Comparison of ENCODE assay signal across 8 mouse cellular contexts in the genomic region with DNA sequence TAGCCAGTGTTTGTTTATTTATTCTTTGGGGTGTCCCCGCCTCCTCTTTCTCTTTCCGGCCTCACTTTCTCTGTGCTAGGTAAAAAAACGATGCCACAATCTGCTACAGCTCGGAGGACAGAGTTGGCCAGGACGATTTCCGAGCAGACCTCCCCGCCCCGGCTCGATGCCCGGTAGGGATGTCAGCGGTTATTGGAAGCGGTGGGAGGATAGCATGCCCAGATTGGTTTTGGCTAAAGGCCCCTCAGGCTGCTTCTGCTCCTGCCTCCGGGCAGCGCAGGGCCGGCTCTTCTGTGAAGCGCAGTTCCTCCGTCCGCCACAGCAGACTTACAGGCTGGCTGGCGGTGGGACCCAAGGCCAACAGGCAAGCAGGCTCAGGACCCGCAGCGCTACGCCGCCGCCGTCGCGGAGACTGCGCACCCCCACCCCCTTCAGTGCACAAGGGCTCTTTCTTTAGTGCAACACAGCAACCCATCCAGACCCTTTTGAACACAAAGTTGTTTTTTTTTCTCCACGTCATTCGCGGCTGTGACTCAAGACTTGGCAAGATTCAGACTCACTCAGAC. TPM values are rescaled to one million over a fixed set of nuclear protein-coding genes. Genes with fewer than 3 reads are reported as not detected.
DNase-seq lines count a peak whose midpoint lies in the region; ATAC-seq and TF ChIP-seq lines count a peak whose summit lies in the region.

TSS of gene Gfra1 (minus strand) at position 414 of the 566 bp plus-strand sequence.

- peak within 1 kb of the TSS; percentile 6; the same call in 1 of the 2 replicates for H3K27ac ChIP-seq in embryonic facial prominence, embryonic 12.5 days
- H3K27ac ChIP-seq in intestine, postnatal 0 days (ENCODE audit: low read depth, low read length), result no peak within 1 kb of the TSS
- peak within 1 kb of the TSS; percentile 67 for H3K27ac ChIP-seq in midbrain, embryonic 11.5 days (ENCODE audit: low read depth, low read length)
- peak within 1 kb of the TSS; percentile 35; the same call in 1 of the 2 replicates for H3K27ac ChIP-seq in stomach, postnatal 0 days (replicated peaks)

- H3K27me3 ChIP-seq in embryonic facial prominence, embryonic 12.5 days, result peaks cover 43% of the 10 kb centered on the region
- peaks cover 56% of the 10 kb centered on the region for H3K27me3 ChIP-seq in intestine, postnatal 0 days (replicated peaks; ENCODE audit: control insufficient read depth, insufficient read depth, low read length)
- peaks cover 22% of the 10 kb centered on the region for H3K27me3 ChIP-seq in midbrain, embryonic 11.5 days (ENCODE audit: control insufficient read depth, insufficient read depth, low read length)
- no peaks in the 10 kb centered on the region for H3K27me3 ChIP-seq in stomach, postnatal 0 days (ENCODE audit: control insufficient read depth, insufficient read depth, low read length)

- TF ChIP-seq CTCF in intestine, postnatal 0 days (IDR thresholded peaks at IDR 0.05; ENCODE audit: low read depth), result peak; percentile 36
- TF ChIP-seq CTCF in stomach, postnatal 0 days (IDR thresholded peaks at IDR 0.05; ENCODE audit: low read depth), result peak; percentile 48

- H3K36me3 ChIP-seq in embryonic facial prominence, embryonic 12.5 days, result no peaks in the 10 kb centered on the region
- H3K36me3 ChIP-seq in intestine, postnatal 0 days (ENCODE audit: control insufficient read depth, insufficient read depth), result no peaks in the 10 kb centered on the region
- no peaks in the 10 kb centered on the region for H3K36me3 ChIP-seq in midbrain, embryonic 11.5 days (ENCODE audit: control insufficient read depth, insufficient read depth, low read length)
- H3K36me3 ChIP-seq in stomach, postnatal 0 days (ENCODE audit: control insufficient read depth, insufficient read depth, low read length), result no peaks in the 10 kb centered on the region

- H3K4me3 ChIP-seq in embryonic facial prominence, embryonic 12.5 days, result peak within 1 kb of the TSS; percentile 49
- H3K4me3 ChIP-seq in intestine, postnatal 0 days (ENCODE audit: low read depth, low read length), result peak within 1 kb of the TSS; percentile 50
- H3K4me3 ChIP-seq in midbrain, embryonic 11.5 days (ENCODE audit: low read depth, low read length), result peak within 1 kb of the TSS; percentile 51
- peak within 1 kb of the TSS; percentile 55 for H3K4me3 ChIP-seq in stomach, postnatal 0 days (ENCODE audit: low read depth, low read length)

- H3K9me3 ChIP-seq in embryonic facial prominence, embryonic 12.5 days, result no peaks in the 10 kb centered on the region
- no peaks in the 10 kb centered on the region for H3K9me3 ChIP-seq in intestine, postnatal 0 days (ENCODE audit: control insufficient read depth)
- H3K9me3 ChIP-seq in midbrain, embryonic 11.5 days (ENCODE audit: control insufficient read depth, low read length), result no peaks in the 10 kb centered on the region
- H3K9me3 ChIP-seq in stomach, postnatal 0 days (ENCODE audit: control insufficient read depth, low read length), result no peaks in the 10 kb centered on the region

- intact Hi-C loops in left cerebral cortex, postnatal 4 days (cut with DNase I), result loop anchor here (10.0 kb wide), 1 partner anchor 231 kb away; no protein-coding TSS in a partner anchor

- H3K4me1 ChIP-seq in embryonic facial prominence, embryonic 12.5 days, result peaks cover 57% of the 10 kb centered on the region
- H3K4me1 ChIP-seq in intestine, postnatal 0 days (replicated peaks; ENCODE audit: control insufficient read depth, insufficient read depth, low read length), result no peaks in the 10 kb centered on the region; the same call in 1 of the 2 replicates
- H3K4me1 ChIP-seq in midbrain, embryonic 11.5 days (ENCODE audit: control insufficient read depth, insufficient read depth, low read length), result peaks cover 9% of the 10 kb centered on the region
- peaks cover 4% of the 10 kb centered on the region for H3K4me1 ChIP-seq in stomach, postnatal 0 days (replicated peaks; ENCODE audit: control insufficient read depth, insufficient read depth)

- under 1% methylated on average over 31 of the region's 31 CpGs for WGBS in embryonic facial prominence, embryonic 12.5 days
- WGBS in intestine, postnatal 0 days, result under 1% methylated on average over 31 of the region's 31 CpGs
- under 1% methylated on average over 31 of the region's 31 CpGs for WGBS in midbrain, embryonic 11.5 days
- under 1% methylated on average over 31 of the region's 31 CpGs for WGBS in stomach, postnatal 0 days

- TF ChIP-seq EP300 in stomach, postnatal 0 days (optimal IDR thresholded peaks at IDR 0.05), result no peak

- ATAC-seq in embryonic facial prominence, embryonic 12.5 days (ENCODE audit: insufficient number of reproducible peaks, insufficient read depth, low FRiP score, low TSS enrichment), result peak; percentile 43; the same call in 1 of the 2 replicates
- ATAC-seq in intestine, postnatal 0 days, result no peak
- ATAC-seq in midbrain, embryonic 11.5 days (ENCODE audit: low FRiP score), result peak; percentile 68
- peak; percentile 59 for ATAC-seq in stomach, postnatal 0 days (ENCODE audit: low FRiP score, low TSS enrichment)

- DNase-seq in ovary, postnatal 36 days (ENCODE audit: low spot score), result peak; percentile 56
- DNase-seq in ovary, postnatal 10 days (ENCODE audit: low spot score), result no peak
- peak; percentile 37 to 46 for DNase-seq in heart, adult 18-20 months
- DNase-seq in left cerebral cortex, postnatal 4 days, result peak; percentile 80
- peak; percentile 97 for DNase-seq in midbrain, embryonic 11.5 days (ENCODE audit: low spot score, missing footprints)
- DNase-seq in stomach, postnatal 0 days (ENCODE audit: low spot score), result peak; percentile 65

- peak within 1 kb of the TSS; percentile 93 for H3K4me2 ChIP-seq in embryonic facial prominence, embryonic 12.5 days (replicated peaks)
- peak within 1 kb of the TSS; percentile 89 for H3K4me2 ChIP-seq in intestine, postnatal 0 days (replicated peaks; ENCODE audit: low read depth)
- peak within 1 kb of the TSS; percentile 86 for H3K4me2 ChIP-seq in midbrain, embryonic 11.5 days
- peak within 1 kb of the TSS; percentile 94 for H3K4me2 ChIP-seq in stomach, postnatal 0 days (replicated peaks; ENCODE audit: low read depth)

- H3K9ac ChIP-seq in embryonic facial prominence, embryonic 12.5 days, result peak within 1 kb of the TSS; percentile 44
- H3K9ac ChIP-seq in intestine, postnatal 0 days (ENCODE audit: low read depth, low read length), result 0 out of 2 replicates have a peak within 1 kb of the TSS, but pooled peaks have one; percentile 1
- peak within 1 kb of the TSS; percentile 61 for H3K9ac ChIP-seq in midbrain, embryonic 11.5 days (ENCODE audit: low read length)
- H3K9ac ChIP-seq in stomach, postnatal 0 days (ENCODE audit: low read length), result peak within 1 kb of the TSS; percentile 47

RNA-seq across cellular contexts. Expression of gene Gfra1, which starts in this region (rescaled TPM):
- polyA plus RNA-seq in embryonic facial prominence, embryonic 12.5 days (2016; fragmentation: Nextera tagmentation; extraction: Ambion mirVana), result 24.1 and 26.2 TPM in 2 replicates
- 1 to 10 TPM; 4.9 TPM for total RNA-seq in heart, adult 18-20 months (2021)
- 4.9 TPM in 2 replicates for polyA plus RNA-seq in intestine, postnatal 0 days (2015; fragmentation: Nextera tagmentation; extraction: Ambion mirVana)
- 10 to 100 TPM; 13.9 to 24.5 TPM for total RNA-seq in left cerebral cortex, postnatal 4 days (2021)
- 26.7 and 28.5 TPM in 2 replicates for polyA plus RNA-seq in midbrain, embryonic 11.5 days (2014; fragmentation: Nextera tagmentation; extraction: Ambion mirVana)
- polyA plus RNA-seq in stomach, postnatal 0 days (2015; fragmentation: Nextera tagmentation; extraction: Ambion mirVana), result 7.7 and 9.1 TPM in 2 replicates

Comparison
In these comparisons a context has a peak if more than half of its experiments do, and no peak if none do; other contexts are left out.
1. H3K9ac ChIP-seq: peak in every context shown above with its lines; median percentile 61 in midbrain, embryonic 11.5 days; 47 in stomach, postnatal 0 days; 44 in embryonic facial prominence, embryonic 12.5 days; 1 in intestine, postnatal 0 days.